Mouse (Mus musculus): ENCODE data around the gene Apeh.

DNA sequence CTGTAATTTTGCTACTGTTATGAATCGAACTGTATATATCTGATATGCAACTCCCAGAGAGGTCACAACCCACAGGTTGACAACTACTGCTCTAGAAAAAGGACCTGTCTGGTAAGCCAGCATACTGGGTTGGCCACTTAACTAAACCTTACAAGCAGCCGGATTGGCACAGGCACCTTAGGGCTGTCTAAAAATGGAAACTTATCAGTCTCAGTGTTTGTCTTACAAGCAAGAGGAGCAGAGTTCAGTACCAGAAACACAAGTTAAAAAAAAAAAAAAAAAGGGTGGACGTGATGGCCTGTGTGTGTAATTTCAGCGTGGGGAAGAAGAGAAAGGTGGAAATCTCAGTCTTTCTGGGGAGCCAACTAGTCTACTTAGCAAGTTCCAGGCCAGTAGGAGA lies 22.6 kb downstream of the Apeh start:
- no peak for TF ChIP-seq CTCF (IDR thresholded peaks at IDR 0.05; ENCODE audit: borderline replicate concordance, insufficient read depth, low read depth, low read length)
- no peak for TF ChIP-seq POLR2A (IDR thresholded peaks at IDR 0.05; ENCODE audit: borderline replicate concordance, insufficient read depth, low read length)
